Mouse (Mus musculus) embryonic facial prominence, embryonic 15.5 days (tissue): ENCODE measurements around the gene Ppp1cb. TPM values are rescaled to one million over a fixed set of nuclear protein-coding genes. Genes with fewer than 3 reads are reported as not detected.

Experiments used
- ATAC-seq: fragments of 200-750 bp; cut with Nextera tagmentation; 2 replicates; pipeline ENCODE4 v1.8.0; 2017; ENCODE audit warnings: low read depth, moderate TSS enrichment; ENCODE audit not compliant: insufficient number of reproducible peaks, low FRiP score, low TSS enrichment
- H3K27ac ChIP-seq: fragments of 300-500 bp; sonication (generic); replicated peaks from 2 replicates; pipeline ENCODE4 v1.5.1; 2015; ENCODE audit warnings: mild to moderate bottlenecking, inconsistent platforms
- H3K27me3 ChIP-seq: fragments of 300-500 bp; sonication (generic); 2 replicates; pipeline ENCODE4 v1.6.1; 2015; ENCODE audit warnings: inconsistent platforms
- H3K36me3 ChIP-seq: fragments of 300-500 bp; sonication (generic); 2 replicates; pipeline ENCODE4 v1.6.1; 2015; ENCODE audit warnings: mild to moderate bottlenecking, inconsistent platforms
- H3K4me1 ChIP-seq: fragments of 300-500 bp; sonication (generic); 2 replicates; pipeline ENCODE4 v1.6.1; 2015; ENCODE audit warnings: inconsistent platforms
- H3K4me2 ChIP-seq: fragments of 300-500 bp; sonication (generic); replicated peaks from 2 replicates; pipeline ENCODE4 v1.6.1; 2015; ENCODE audit warnings: mild to moderate bottlenecking, inconsistent platforms
- H3K4me3 ChIP-seq: fragments of 300-500 bp; sonication (generic); replicated peaks from 2 replicates; pipeline ENCODE4 v1.5.1; 2015; ENCODE audit warnings: mild to moderate bottlenecking, inconsistent platforms
- H3K9ac ChIP-seq: fragments of 300-500 bp; sonication (generic); 2 replicates; pipeline ENCODE4 v1.6.1; 2015; ENCODE audit warnings: inconsistent platforms
- H3K9me3 ChIP-seq: fragments of 300-500 bp; sonication (generic); replicated peaks from 2 replicates; pipeline ENCODE4 v1.6.1; 2016; ENCODE audit warnings: inconsistent platforms
- WGBS: fragments of 180-500 bp; shearing (Covaris S2); methylation state at CpG from one replicate; pipeline ENCODE4 v1.1.7; 2015; 5-methylcytosine and 5-hydroxymethylcytosine counted together
- polyA plus RNA-seq: library from polyadenylated mRNA; unstranded; fragments of >200 nt; fragmentation: Nextera tagmentation; extraction: Ambion mirVana; gene quantifications from 2 replicates; pipeline ENCODE4 v1.2.1, GENCODE M21; 2015

The Ppp1cb gene
- polyA plus RNA-seq, 1 experiment from 2014 or later, result 183 TPM

DNA sequence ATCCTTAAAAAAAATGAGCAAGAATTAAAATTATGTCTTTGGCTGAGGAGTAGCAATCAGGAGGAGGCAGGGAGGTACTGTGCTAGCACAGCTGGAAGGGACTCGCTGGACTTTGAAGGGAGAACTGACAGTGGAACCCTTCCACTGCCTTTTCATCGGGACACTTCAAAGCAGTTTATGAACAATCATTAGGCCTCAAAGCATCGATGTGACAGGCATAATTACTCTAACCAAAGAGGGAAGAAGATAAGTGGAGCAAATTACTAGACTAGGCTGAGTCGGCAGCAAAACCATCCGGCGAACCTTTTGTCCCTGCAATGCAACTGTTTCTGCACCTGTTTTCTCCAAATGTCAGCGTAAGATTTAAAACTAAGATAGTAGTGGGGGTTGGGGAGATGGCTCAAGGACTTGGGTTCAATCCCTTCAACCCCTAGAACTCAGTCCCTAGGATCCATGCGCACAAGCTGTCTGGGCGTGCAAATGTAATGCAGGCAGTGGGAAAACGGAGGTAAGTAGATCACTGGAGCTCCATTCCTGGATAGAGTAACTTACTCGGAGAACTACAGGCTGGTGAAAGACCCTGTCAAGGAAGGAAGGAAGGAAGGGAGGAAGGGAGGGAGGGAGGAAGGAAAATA lies 13.2 kb upstream of the Ppp1cb start:
- H3K9me3 ChIP-seq, result no peaks in the 10 kb centered on the region
- no peaks in the 10 kb centered on the region for H3K36me3 ChIP-seq
- no peak overlapping the region for H3K27ac ChIP-seq
- ATAC-seq, result no peak
- H3K9ac ChIP-seq, result no peak overlapping the region
- no peak overlapping the region for H3K4me2 ChIP-seq
- no peaks in the 10 kb centered on the region for H3K27me3 ChIP-seq
- H3K4me1 ChIP-seq, result no peaks in the 10 kb centered on the region
- whole genome bisulfite sequencing, result 37% methylated on average over 11 of the region's 11 CpGs
- H3K4me3 ChIP-seq, result no peak overlapping the region

- Histone ChIP-seq H3K36me3 (no peaks in the 10 kb centered on the region), H3K4me2 (no peak overlapping the region), H3K4me3 (no peak overlapping the region), H3K27me3 (no peaks in the 10 kb centered on the region), H3K4me1 (no peaks in the 10 kb centered on the region), H3K9ac (no peak overlapping the region), H3K9me3 (no peaks in the 10 kb centered on the region), H3K27ac (no peak overlapping the region)
- ATAC-seq, result no peak; the same call in 1 of the 2 replicates
- WGBS, result 62% methylated on average over 5 of the region's 5 CpGs
These were observed 12.2 kb upstream of the Ppp1cb start for GRCm38 (mm10) chr5:32446394-32446793.

DNA sequence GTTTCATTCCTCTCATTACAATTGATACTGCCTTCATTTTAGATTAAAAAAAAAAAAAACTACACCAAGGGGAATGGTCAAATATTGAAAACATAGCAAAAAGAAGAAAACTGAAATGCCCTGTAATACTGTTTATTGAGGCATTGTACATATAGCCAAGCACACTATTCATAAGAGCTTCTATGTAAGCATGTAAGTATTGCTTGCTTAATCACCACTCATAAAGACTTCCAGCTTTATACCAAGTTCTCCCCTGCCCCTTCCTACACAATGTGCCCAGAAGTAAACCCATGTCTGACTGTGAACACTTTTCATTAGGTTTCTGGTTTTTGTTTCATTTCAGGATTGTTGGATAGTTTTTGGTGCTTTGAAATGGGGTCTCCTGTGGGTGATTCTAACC lies 11.8 kb upstream of the Ppp1cb start:
- Histone ChIP-seq H3K9ac (no peak overlapping the region), H3K9me3 (no peaks in the 10 kb centered on the region), H3K27ac (no peak overlapping the region), H3K4me1 (no peaks in the 10 kb centered on the region), H3K27me3 (no peaks in the 10 kb centered on the region), H3K4me2 (no peak overlapping the region), H3K4me3 (no peak overlapping the region), H3K36me3 (no peaks in the 10 kb centered on the region)
- no peak for ATAC-seq

DNA sequence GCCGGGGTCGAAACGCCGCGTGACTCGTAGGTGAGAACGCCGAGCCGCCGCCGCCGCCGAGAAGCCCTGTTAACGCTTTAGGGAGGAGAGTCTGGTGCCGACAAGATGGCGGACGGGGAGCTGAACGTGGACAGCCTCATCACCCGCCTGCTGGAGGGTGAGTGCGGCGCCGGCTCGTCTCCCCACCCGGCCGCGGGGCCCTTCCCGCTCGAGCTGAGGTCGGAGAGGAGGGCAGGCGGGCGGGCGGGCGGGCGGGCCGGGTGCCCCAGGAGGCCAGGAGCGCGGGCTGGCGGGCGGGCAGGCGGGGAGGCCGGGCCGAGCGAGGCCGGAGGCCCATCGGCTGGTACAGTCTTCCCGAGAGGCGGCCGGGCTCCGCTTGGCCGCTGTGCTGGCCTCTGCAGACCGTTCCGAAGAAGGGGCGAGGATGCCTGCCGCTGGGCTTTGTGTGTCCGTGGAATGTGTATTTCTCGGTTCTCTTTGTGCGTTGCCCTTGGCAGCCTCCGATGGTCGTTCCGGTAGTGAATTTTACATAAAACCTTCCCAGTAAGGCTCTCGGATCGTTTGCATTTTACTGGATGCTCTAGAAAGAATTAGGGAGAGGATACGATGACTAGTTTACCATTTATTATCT lies 723 bp downstream of the Ppp1cb start:
- Histone ChIP-seq H3K4me3 (peak overlapping the region; percentile 59), H3K9me3 (no peaks in the 10 kb centered on the region), H3K4me1 (peaks cover 9% of the 10 kb centered on the region; the same call in 1 of the 2 replicates), H3K27ac (peak overlapping the region; percentile 98), H3K27me3 (no peaks in the 10 kb centered on the region), H3K9ac (peak overlapping the region; percentile 96), H3K4me2 (peak overlapping the region; percentile 54; the same call in 1 of the 2 replicates), H3K36me3 (no peaks in the 10 kb centered on the region)
- under 1% methylated on average over 34 of the region's 63 CpGs for WGBS
- peak; percentile 62 for ATAC-seq

GRCm38 (mm10) chr5:32459882-32460751 lies 1.5 kb downstream of the Ppp1cb start:
- under 1% methylated on average over 19 of the region's 19 CpGs for WGBS
- H3K4me1 ChIP-seq, result peaks cover 9% of the 10 kb centered on the region; the same call in 1 of the 2 replicates
- H3K27ac ChIP-seq, result peak overlapping the region; percentile 98
- peak overlapping the region; percentile 54 for H3K4me2 ChIP-seq
- no peaks in the 10 kb centered on the region for H3K27me3 ChIP-seq
- peak overlapping the region; percentile 59 for H3K4me3 ChIP-seq
- no peaks in the 10 kb centered on the region for H3K36me3 ChIP-seq
- peak overlapping the region; percentile 96 for H3K9ac ChIP-seq
- H3K9me3 ChIP-seq, result no peaks in the 10 kb centered on the region
- no peak for ATAC-seq

- ATAC-seq, result no peak
- Histone ChIP-seq H3K27me3 (no peaks in the 10 kb centered on the region), H3K9ac (no peak overlapping the region), H3K4me3 (peak overlapping the region; percentile 27), H3K36me3 (no peaks in the 10 kb centered on the region), H3K4me2 (peak overlapping the region; percentile 39), H3K9me3 (no peaks in the 10 kb centered on the region), H3K27ac (no peak overlapping the region), H3K4me1 (peaks cover 9% of the 10 kb centered on the region; the same call in 1 of the 2 replicates)
- WGBS, result 47% methylated on average over 2 of the region's 2 CpGs
These were observed 2.3 kb downstream of the Ppp1cb start for GRCm38 (mm10) chr5:32460973-32461372.

DNA sequence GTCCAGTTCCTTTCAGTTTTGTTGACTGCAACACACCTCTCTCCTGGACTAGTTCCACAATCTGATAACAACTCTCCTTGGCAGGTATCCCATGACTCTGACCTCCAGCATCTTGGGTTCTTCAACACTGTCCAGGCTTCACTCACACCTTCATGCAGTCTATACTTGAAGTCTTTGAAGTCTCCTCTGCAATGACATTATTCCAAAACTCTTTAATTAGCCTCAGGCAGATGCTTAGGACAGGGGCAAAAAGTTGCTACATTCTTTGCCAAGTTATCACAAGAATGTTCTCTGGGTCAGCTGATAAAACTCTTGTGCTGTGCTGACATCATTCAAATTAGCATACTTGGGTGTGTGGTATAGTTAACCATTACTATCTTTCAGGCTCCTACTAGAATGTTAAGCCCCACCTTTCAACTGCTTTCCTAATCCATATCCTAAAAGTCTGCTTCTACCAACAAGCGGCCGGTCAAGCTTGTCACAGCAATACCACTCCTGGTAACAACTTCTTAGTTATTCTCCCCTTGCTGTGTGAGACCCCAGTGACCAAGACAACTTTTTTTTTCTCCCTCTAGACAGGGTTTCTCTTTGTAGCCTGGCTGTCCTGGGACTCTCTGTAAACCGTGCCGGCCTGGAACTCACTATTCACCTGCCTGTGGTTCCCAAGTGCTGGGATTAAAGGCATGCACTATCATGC lies 13.8 kb downstream of the Ppp1cb start:
- H3K9ac ChIP-seq, result no peak overlapping the region
- WGBS, result 84% methylated on average over 4 of the region's 4 CpGs
- no peaks in the 10 kb centered on the region for H3K9me3 ChIP-seq
- no peaks in the 10 kb centered on the region for H3K27me3 ChIP-seq
- no peaks in the 10 kb centered on the region for H3K4me1 ChIP-seq
- no peak overlapping the region for H3K4me3 ChIP-seq
- no peaks in the 10 kb centered on the region for H3K36me3 ChIP-seq
- no peak overlapping the region for H3K27ac ChIP-seq
- ATAC-seq, result no peak
- no peak overlapping the region for H3K4me2 ChIP-seq

DNA sequence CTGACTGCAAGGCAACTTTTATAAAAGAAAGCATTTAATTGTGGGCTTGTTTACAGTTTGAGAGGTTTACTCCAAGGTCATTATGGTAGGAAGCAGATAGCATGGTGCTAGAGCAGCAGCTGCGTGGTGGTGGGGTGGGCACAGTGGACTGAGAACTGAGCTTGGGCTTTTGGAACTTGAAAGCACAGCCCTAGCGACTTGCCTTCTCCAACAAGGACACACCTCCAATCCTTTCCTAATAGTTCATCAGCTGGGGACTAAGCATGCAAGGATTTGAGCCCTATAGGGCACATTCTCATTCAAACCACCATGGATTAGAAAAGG lies 14.3 kb downstream of the Ppp1cb start:
- H3K36me3 ChIP-seq, result no peaks in the 10 kb centered on the region
- no peaks in the 10 kb centered on the region for H3K9me3 ChIP-seq
- H3K27me3 ChIP-seq, result no peaks in the 10 kb centered on the region
- H3K27ac ChIP-seq, result no peak overlapping the region
- no peak overlapping the region for H3K9ac ChIP-seq
- 69% methylated on average over 2 of the region's 2 CpGs for WGBS
- H3K4me3 ChIP-seq, result no peak overlapping the region
- ATAC-seq, result no peak
- no peak overlapping the region for H3K4me2 ChIP-seq
- no peaks in the 10 kb centered on the region for H3K4me1 ChIP-seq

DNA sequence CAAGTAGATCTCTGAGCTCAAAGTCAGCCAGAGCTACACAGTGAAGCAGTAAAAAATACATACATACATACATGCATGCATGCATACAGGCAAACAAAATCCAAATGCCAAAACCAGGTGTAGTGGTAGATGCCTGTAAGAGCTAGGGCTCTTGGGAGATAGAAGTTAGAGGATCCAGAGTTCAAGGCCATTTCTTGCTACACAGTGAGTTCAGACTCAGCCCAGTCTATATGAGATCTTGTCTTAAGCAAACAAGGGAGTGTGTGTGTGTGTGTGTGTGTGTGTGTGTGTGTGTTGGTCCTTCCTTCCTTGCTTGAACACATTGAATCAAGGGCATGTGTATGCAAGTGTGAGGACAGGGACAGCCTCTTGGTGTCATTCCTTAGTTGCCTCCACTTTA lies 17.9 kb downstream of the Ppp1cb start:
- Histone ChIP-seq H3K9ac (no peak overlapping the region), H3K27ac (no peak overlapping the region), H3K36me3 (peaks cover 20% of the 10 kb centered on the region), H3K4me3 (no peak overlapping the region), H3K27me3 (no peaks in the 10 kb centered on the region), H3K4me2 (no peak overlapping the region), H3K4me1 (no peaks in the 10 kb centered on the region), H3K9me3 (no peaks in the 10 kb centered on the region)
- no peak for ATAC-seq

DNA sequence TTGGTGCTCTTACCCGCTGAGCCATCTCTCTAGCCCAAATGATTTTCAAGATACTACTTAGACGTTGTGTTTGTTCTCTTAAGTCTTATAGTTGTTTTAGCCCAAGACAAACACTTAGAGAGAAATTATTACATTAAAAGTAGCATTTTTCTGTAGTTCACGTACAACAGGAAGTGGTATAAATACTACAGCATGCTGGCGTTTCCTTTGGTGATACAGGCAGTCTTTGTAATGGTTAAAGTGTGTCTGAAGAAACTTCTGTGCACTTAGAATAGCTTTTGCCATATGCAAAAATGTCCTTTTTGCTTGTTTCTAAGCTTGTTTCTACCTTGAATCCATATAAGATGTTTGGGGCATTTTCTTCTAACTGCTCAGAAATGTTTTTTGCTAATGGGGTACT lies 20.3 kb downstream of the Ppp1cb start:
- H3K4me3 ChIP-seq, result no peak overlapping the region
- H3K9me3 ChIP-seq, result no peaks in the 10 kb centered on the region
- WGBS, result 85% methylated on average over 4 of the region's 4 CpGs
- no peaks in the 10 kb centered on the region for H3K27me3 ChIP-seq
- no peak for ATAC-seq
- peaks cover 27% of the 10 kb centered on the region for H3K36me3 ChIP-seq
- H3K9ac ChIP-seq, result no peak overlapping the region
- H3K4me2 ChIP-seq, result no peak overlapping the region
- no peaks in the 10 kb centered on the region for H3K4me1 ChIP-seq
- no peak overlapping the region for H3K27ac ChIP-seq

DNA sequence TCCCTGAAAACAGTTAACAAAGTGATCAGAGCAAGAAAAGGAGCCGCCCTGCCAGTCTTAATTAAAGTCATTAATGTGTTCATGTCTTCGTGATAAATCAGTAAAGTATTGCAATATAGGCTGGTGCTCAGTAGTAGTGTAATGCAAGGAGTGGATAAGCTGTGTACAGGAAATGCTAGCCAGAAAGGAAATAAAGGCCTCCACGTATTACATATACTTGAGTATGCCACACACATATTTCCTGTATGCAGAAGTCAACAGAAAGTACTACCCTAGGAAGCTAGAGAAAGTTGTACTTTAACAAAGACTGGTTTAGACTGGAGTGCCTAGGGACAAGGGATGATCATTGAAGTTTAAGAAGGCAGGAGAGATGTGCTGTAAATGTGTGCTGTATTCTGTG lies 26.8 kb downstream of the Ppp1cb start:
- no peak overlapping the region for H3K27ac ChIP-seq
- no peaks in the 10 kb centered on the region for H3K27me3 ChIP-seq
- no peak for ATAC-seq
- no peak overlapping the region for H3K9ac ChIP-seq
- H3K36me3 ChIP-seq, result peaks cover 70% of the 10 kb centered on the region
- H3K4me2 ChIP-seq, result no peak overlapping the region
- H3K4me1 ChIP-seq, result no peaks in the 10 kb centered on the region
- 95% methylated on average over 3 of the region's 3 CpGs for WGBS
- H3K9me3 ChIP-seq, result no peaks in the 10 kb centered on the region
- no peak overlapping the region for H3K4me3 ChIP-seq
